Comparison of ENCODE assay signal across 12 mouse cellular contexts in genomic region chr5:31963352-31963751, GRCm38 (mm10).
"Had no signal": no experiment of that assay in that cellular context is flagged by ENCODE, and none has a peak within 500 bp of the region (broad histone marks: within the 10 kb centered on the region; RNA-seq: fewer than 3 reads in every experiment).

No protein-coding gene starts in this region.

- H3K9me3 ChIP-seq: limb, embryonic 12.5 days; midbrain, embryonic 12.5 days; neural tube, embryonic 13.5 days; stomach, embryonic 15.5 days had no signal

- H3K27me3 ChIP-seq: limb, embryonic 12.5 days; midbrain, embryonic 12.5 days; neural tube, embryonic 13.5 days; stomach, embryonic 15.5 days had no signal

- ATAC-seq: midbrain, embryonic 16.5 days had no signal

- H3K9ac ChIP-seq: limb, embryonic 12.5 days; liver, embryonic 14.5 days; midbrain, embryonic 12.5 days; neural tube, embryonic 13.5 days; stomach, embryonic 15.5 days had no signal

- H3K4me1 ChIP-seq: limb, embryonic 12.5 days; neural tube, embryonic 13.5 days had no signal

- DNase-seq: kidney, postnatal 10 days; kidney, postnatal 4 days; liver; lung, adult 18-20 months; retina, postnatal 1 day had no signal

- H3K36me3 ChIP-seq: limb, embryonic 12.5 days; midbrain, embryonic 12.5 days; neural tube, embryonic 13.5 days; stomach, embryonic 15.5 days had no signal

- H3K4me3 ChIP-seq: layer of hippocampus, adult 2 months; limb, embryonic 12.5 days; midbrain, embryonic 12.5 days; neural tube, embryonic 13.5 days; stomach, embryonic 15.5 days had no signal

- H3K27ac ChIP-seq: layer of hippocampus, adult 2 months; limb, embryonic 12.5 days; liver, embryonic 14.5 days; midbrain, embryonic 12.5 days; neural tube, embryonic 13.5 days; stomach, embryonic 15.5 days had no signal

- H3K4me2 ChIP-seq: limb, embryonic 12.5 days; midbrain, embryonic 12.5 days; neural tube, embryonic 13.5 days; stomach, embryonic 15.5 days had no signal
